Mouse (Mus musculus): Measurements from ENCODE around the gene Adamtsl4. TPM values are rescaled to one million over a fixed set of nuclear protein-coding genes. Genes with fewer than 3 reads are reported as not detected.

Gene Adamtsl4
- polyA plus RNA-seq, 1 experiment from 2014 or later = 2.6 TPM

DNA sequence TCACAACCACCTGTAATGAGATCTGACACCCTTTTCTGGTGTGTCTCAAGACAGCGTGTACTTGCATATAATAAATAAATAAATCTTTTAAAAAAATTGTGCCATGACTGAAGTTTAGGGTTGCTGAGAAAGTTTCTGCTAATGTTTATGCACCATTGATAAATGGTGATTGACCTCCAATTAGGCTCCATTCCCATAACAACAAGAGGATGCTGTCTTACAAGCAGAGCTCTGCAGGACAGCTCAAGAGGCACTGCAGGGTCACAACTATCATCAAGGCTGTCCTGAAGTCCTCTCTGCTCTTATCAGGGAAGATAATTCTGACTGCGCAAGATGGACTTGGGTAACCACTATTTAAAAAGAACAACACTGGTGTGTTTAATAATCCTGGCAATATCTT lies 30.4 kb upstream of the Adamtsl4 start:
- Histone ChIP-seq H3K9ac (replicated peaks) (no peak overlapping the region), H3K27ac (ENCODE audit: low read depth) (no peak overlapping the region), H3K4me2 (ENCODE audit: low read depth, low read length) (no peak overlapping the region), H3K27me3 (ENCODE audit: insufficient read depth, low read length) (no peaks in the 10 kb centered on the region), H3K4me1 (ENCODE audit: insufficient read depth) (no peaks in the 10 kb centered on the region), H3K4me3 (ENCODE audit: low read depth, low read length) (no peak overlapping the region), H3K36me3 (replicated peaks; ENCODE audit: insufficient read depth, low read length) (no peaks in the 10 kb centered on the region), H3K9me3 (ENCODE audit: low read length) (no peaks in the 10 kb centered on the region)
- TF ChIP-seq CTCF (IDR thresholded peaks at IDR 0.05; ENCODE audit: low read depth) (no peak), EP300 (IDR thresholded peaks at IDR 0.05; ENCODE audit: low read depth) (no peak)
- ATAC-seq (no peak), DNase-seq (no peak)
- WGBS (ENCODE audit: insufficient replicate concordance) = 86% methylated on average over 2 of the region's 2 CpGs

- Histone ChIP-seq H3K36me3 (replicated peaks; ENCODE audit: insufficient read depth, low read length) (no peaks in the 10 kb centered on the region), H3K27ac (ENCODE audit: low read depth) (no peak overlapping the region), H3K9me3 (ENCODE audit: low read length) (no peaks in the 10 kb centered on the region), H3K4me3 (ENCODE audit: low read depth, low read length) (no peak overlapping the region), H3K27me3 (ENCODE audit: insufficient read depth, low read length) (no peaks in the 10 kb centered on the region), H3K4me1 (ENCODE audit: insufficient read depth) (no peaks in the 10 kb centered on the region), H3K4me2 (ENCODE audit: low read depth, low read length) (no peak overlapping the region), H3K9ac (replicated peaks) (no peak overlapping the region)
- 76% methylated on average over 1 of the region's 1 CpGs for WGBS (ENCODE audit: insufficient replicate concordance)
- ATAC-seq = no peak
- TF ChIP-seq CTCF (IDR thresholded peaks at IDR 0.05; ENCODE audit: low read depth) (no peak), EP300 (IDR thresholded peaks at IDR 0.05; ENCODE audit: low read depth) (no peak)
- no peak for DNase-seq
These were observed 28.4 kb upstream of the Adamtsl4 start for GRCm38 (mm10) chr3:95716075-95716474.

DNA sequence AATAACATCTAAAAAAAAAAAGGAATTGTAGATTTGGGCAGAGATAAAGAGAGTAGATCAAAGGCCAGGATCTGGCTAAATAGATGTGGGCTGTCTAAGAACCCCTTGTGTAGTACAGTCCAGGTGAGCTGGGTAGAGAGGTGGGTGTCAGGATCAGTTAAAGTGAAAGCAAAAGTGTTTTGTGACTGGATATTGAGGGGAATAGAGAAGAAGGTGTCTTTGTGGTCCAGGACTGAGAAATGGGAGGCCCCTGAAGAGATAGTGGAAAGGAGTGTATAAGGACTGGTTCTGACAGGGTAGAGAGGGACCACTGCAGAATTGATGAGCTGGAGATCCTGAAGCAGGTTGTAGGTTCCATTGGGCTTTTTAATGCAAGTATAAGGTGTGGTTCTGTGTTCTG lies 22.2 kb upstream of the Adamtsl4 start:
- Histone ChIP-seq H3K9ac (replicated peaks) (no peak overlapping the region), H3K4me2 (ENCODE audit: low read depth, low read length) (no peak overlapping the region), H3K36me3 (replicated peaks; ENCODE audit: insufficient read depth, low read length) (no peaks in the 10 kb centered on the region), H3K27ac (ENCODE audit: low read depth) (no peak overlapping the region), H3K27me3 (ENCODE audit: insufficient read depth, low read length) (no peaks in the 10 kb centered on the region), H3K9me3 (ENCODE audit: low read length) (no peaks in the 10 kb centered on the region), H3K4me3 (ENCODE audit: low read depth, low read length) (no peak overlapping the region), H3K4me1 (ENCODE audit: insufficient read depth) (peaks cover 2% of the 10 kb centered on the region; the same call in 1 of the 2 replicates)
- DNase-seq (no peak), ATAC-seq (no peak)
- TF ChIP-seq CTCF (IDR thresholded peaks at IDR 0.05; ENCODE audit: low read depth) = no peak
- TF ChIP-seq EP300 (IDR thresholded peaks at IDR 0.05; ENCODE audit: low read depth) = no peak

- Histone ChIP-seq H3K4me3 (ENCODE audit: low read depth, low read length) (no peak overlapping the region), H3K9me3 (ENCODE audit: low read length) (no peaks in the 10 kb centered on the region), H3K4me1 (ENCODE audit: insufficient read depth) (peaks cover 2% of the 10 kb centered on the region; the same call in 1 of the 2 replicates), H3K9ac (replicated peaks) (no peak overlapping the region), H3K4me2 (ENCODE audit: low read depth, low read length) (no peak overlapping the region), H3K27ac (ENCODE audit: low read depth) (no peak overlapping the region), H3K36me3 (replicated peaks; ENCODE audit: insufficient read depth, low read length) (no peaks in the 10 kb centered on the region), H3K27me3 (ENCODE audit: insufficient read depth, low read length) (no peaks in the 10 kb centered on the region)
- no peak for TF ChIP-seq EP300 (IDR thresholded peaks at IDR 0.05; ENCODE audit: low read depth)
- no peak for TF ChIP-seq CTCF (IDR thresholded peaks at IDR 0.05; ENCODE audit: low read depth)
- WGBS (ENCODE audit: insufficient replicate concordance) = 70% methylated on average over 4 of the region's 4 CpGs
- ATAC-seq = 0 out of 2 replicates have a peak, but pooled peaks have one; percentile 25
- no peak for DNase-seq
These were observed 21.3 kb upstream of the Adamtsl4 start for GRCm38 (mm10) chr3:95709044-95709443.

DNA sequence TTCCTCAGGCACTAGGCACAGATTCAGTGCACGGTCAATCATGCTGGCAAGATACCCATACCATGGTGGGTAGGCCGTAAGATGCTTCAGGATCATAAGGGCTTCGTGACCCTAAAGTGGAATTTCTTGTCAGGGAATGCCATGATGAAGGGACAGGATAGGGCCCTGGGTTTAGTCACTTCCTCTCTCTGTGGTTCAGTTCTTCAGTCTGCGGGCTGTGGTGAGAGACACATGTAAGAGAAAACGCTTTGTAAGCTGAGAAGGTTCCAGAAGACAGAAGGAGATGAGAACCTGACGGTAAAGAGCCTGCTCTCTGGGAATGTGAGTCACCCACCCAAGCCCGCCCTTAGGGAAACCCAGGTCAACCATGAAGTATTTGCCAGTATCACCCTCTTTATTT lies 19.8 kb upstream of the Adamtsl4 start:
- no peak for TF ChIP-seq EP300 (IDR thresholded peaks at IDR 0.05; ENCODE audit: low read depth)
- no peak for TF ChIP-seq CTCF (IDR thresholded peaks at IDR 0.05; ENCODE audit: low read depth)
- Histone ChIP-seq H3K4me3 (ENCODE audit: low read depth, low read length) (no peak overlapping the region), H3K4me2 (ENCODE audit: low read depth, low read length) (no peak overlapping the region), H3K4me1 (ENCODE audit: insufficient read depth) (peaks cover 2% of the 10 kb centered on the region; the same call in 1 of the 2 replicates), H3K9me3 (ENCODE audit: low read length) (no peaks in the 10 kb centered on the region), H3K36me3 (replicated peaks; ENCODE audit: insufficient read depth, low read length) (no peaks in the 10 kb centered on the region), H3K9ac (replicated peaks) (no peak overlapping the region), H3K27me3 (ENCODE audit: insufficient read depth, low read length) (no peaks in the 10 kb centered on the region), H3K27ac (ENCODE audit: low read depth) (no peak overlapping the region)
- 55% methylated on average over 7 of the region's 7 CpGs for WGBS (ENCODE audit: insufficient replicate concordance)
- ATAC-seq (0 out of 2 replicates have a peak, but pooled peaks have one; percentile 31), DNase-seq (no peak)

DNA sequence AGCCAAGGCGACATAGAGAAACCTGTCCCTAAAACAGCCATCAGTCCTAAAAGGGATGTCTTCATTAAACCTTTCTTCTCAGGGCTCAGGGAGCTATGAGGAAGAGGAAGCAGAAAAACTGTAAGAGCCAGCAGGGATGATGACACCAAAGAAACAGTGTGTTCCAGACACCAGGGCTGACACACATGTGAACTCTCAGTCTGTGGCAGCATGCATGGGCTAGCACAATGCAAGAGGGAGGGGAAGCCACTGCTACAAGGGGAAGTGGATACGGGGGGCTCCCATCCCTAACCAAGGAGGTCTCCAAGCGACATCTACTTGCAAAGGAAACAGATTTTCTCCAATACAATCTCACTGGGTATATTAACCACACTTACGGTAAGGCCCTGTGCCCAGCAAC lies 18.6 kb upstream of the Adamtsl4 start:
- Histone ChIP-seq H3K27me3 (ENCODE audit: insufficient read depth, low read length) (no peaks in the 10 kb centered on the region), H3K4me3 (ENCODE audit: low read depth, low read length) (no peak overlapping the region), H3K4me1 (ENCODE audit: insufficient read depth) (peaks cover 8% of the 10 kb centered on the region), H3K9ac (replicated peaks) (no peak overlapping the region), H3K36me3 (replicated peaks; ENCODE audit: insufficient read depth, low read length) (no peaks in the 10 kb centered on the region), H3K9me3 (ENCODE audit: low read length) (no peaks in the 10 kb centered on the region), H3K27ac (ENCODE audit: low read depth) (peak overlapping the region; percentile 56; the same call in 1 of the 2 replicates), H3K4me2 (ENCODE audit: low read depth, low read length) (no peak overlapping the region)
- WGBS (ENCODE audit: insufficient replicate concordance) = 51% methylated on average over 4 of the region's 4 CpGs
- TF ChIP-seq CTCF (IDR thresholded peaks at IDR 0.05; ENCODE audit: low read depth) (no peak), EP300 (IDR thresholded peaks at IDR 0.05; ENCODE audit: low read depth) (peak; percentile 43)
- DNase-seq (no peak), ATAC-seq (peak; percentile 18; the same call in 1 of the 2 replicates)

DNA sequence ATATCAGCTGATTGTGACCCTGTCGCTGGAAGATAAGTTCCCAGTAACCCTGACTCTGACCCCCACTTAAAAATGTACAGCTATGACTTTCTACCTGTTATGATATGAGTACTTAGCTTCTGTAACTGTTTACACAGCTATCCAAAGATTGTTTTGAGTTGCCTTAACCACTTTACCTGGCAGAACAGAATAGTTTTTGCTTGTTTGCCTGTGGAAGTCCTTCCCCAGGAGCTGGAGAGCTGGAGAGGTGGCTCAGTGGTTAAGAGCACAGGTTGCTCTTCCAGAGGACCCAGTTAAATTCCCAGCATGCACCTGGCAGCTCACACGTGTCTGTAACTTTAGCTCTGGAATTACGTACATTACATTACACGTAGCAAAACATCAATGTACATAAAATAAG lies 16.9 kb upstream of the Adamtsl4 start:
- Histone ChIP-seq H3K27ac (ENCODE audit: low read depth) (no peak overlapping the region), H3K27me3 (ENCODE audit: insufficient read depth, low read length) (no peaks in the 10 kb centered on the region), H3K4me1 (ENCODE audit: insufficient read depth) (peaks cover 10% of the 10 kb centered on the region), H3K9me3 (ENCODE audit: low read length) (no peaks in the 10 kb centered on the region), H3K4me3 (ENCODE audit: low read depth, low read length) (no peak overlapping the region), H3K36me3 (replicated peaks; ENCODE audit: insufficient read depth, low read length) (no peaks in the 10 kb centered on the region), H3K9ac (replicated peaks) (no peak overlapping the region), H3K4me2 (ENCODE audit: low read depth, low read length) (no peak overlapping the region)
- WGBS (ENCODE audit: insufficient replicate concordance) = 92% methylated on average over 4 of the region's 4 CpGs
- ATAC-seq (no peak), DNase-seq (no peak)
- TF ChIP-seq EP300 (IDR thresholded peaks at IDR 0.05; ENCODE audit: low read depth) (no peak), CTCF (IDR thresholded peaks at IDR 0.05; ENCODE audit: low read depth) (no peak)
